Mouse (Mus musculus) lung, embryonic 14.5 days (tissue): Measurements from ENCODE around the gene Itih5. TPM values are rescaled to one million over a fixed set of nuclear protein-coding genes. Genes with fewer than 3 reads are reported as not detected.

ENCODE experiments used
- ATAC-seq: fragments of 200-750 bp; cut with Nextera tagmentation; 2 replicates; pipeline ENCODE4 v1.8.0; 2017; ENCODE audit warnings: mild to moderate bottlenecking, moderate TSS enrichment, moderate library complexity; ENCODE audit not compliant: insufficient read depth
- DNase-seq: peaks from one replicate; pipeline ENCODE4 v3.0.0-alpha.2; 2015
- H3K27ac ChIP-seq: fragments of 300-500 bp; sonication (generic); 2 replicates; pipeline ENCODE4 v1.5.1; 2014; ENCODE audit warnings: low read depth, mild to moderate bottlenecking, moderate library complexity
- H3K27me3 ChIP-seq: fragments of 300-500 bp; sonication (generic); 2 replicates; pipeline ENCODE4 v1.6.1; 2014; ENCODE audit warnings: low read length, control low read depth; ENCODE audit not compliant: insufficient read depth
- H3K36me3 ChIP-seq: fragments of 300-500 bp; sonication (generic); 2 replicates; pipeline ENCODE4 v1.6.1; 2014; ENCODE audit warnings: control low read depth; ENCODE audit not compliant: insufficient read depth
- H3K4me1 ChIP-seq: fragments of 300-500 bp; sonication (generic); 2 replicates; pipeline ENCODE4 v1.6.1; 2014; ENCODE audit warnings: antibody characterized with exemption, control low read depth; ENCODE audit not compliant: insufficient read depth
- H3K4me2 ChIP-seq: fragments of 300-500 bp; sonication (generic); 2 replicates; pipeline ENCODE4 v1.6.1; 2014; ENCODE audit warnings: mild to moderate bottlenecking
- H3K4me3 ChIP-seq: fragments of 300-500 bp; sonication (generic); 2 replicates; pipeline ENCODE4 v1.5.1; 2014; ENCODE audit warnings: low read depth, low read length
- H3K9ac ChIP-seq: fragments of 300-500 bp; sonication (generic); 2 replicates; pipeline ENCODE4 v1.6.1; 2014
- H3K9me3 ChIP-seq: fragments of 300-500 bp; sonication (generic); 2 replicates; pipeline ENCODE4 v1.6.1; 2016; ENCODE audit warnings: low read depth, low read length, control low read depth
- CTCF ChIP-seq: IDR thresholded peaks from 2 replicates; pipeline ENCODE4 v1.5.1; 2016; ENCODE audit warnings: antibody characterized with exemption, low read depth
- WGBS: fragments of 180-500 bp; shearing (Covaris S2); extraction: QIAGEN DNeasy Blood & Tissue Kit; methylation state at CpG from one replicate; pipeline ENCODE4 v1.1.7; 2014; 5-methylcytosine and 5-hydroxymethylcytosine counted together
- polyA plus RNA-seq: library from polyadenylated mRNA; unstranded; fragments of >200 nt; fragmentation: Nextera tagmentation; extraction: Ambion mirVana; gene quantifications from 2 replicates; pipeline ENCODE4 v1.2.1, GENCODE M21; 2014

Gene Itih5
- polyA plus RNA-seq, 1 experiment from 2014 or later: 4.1 TPM

GRCm38 (mm10) chr2:10260109-10260508 is 106.7 kb downstream of the Itih5 start:
- H3K27me3 ChIP-seq: no peaks in the 10 kb centered on the region
- no peak for ATAC-seq
- 61% methylated on average over 5 of the region's 5 CpGs for WGBS
- no peaks in the 10 kb centered on the region for H3K36me3 ChIP-seq
- TF ChIP-seq CTCF: no peak
- no peak overlapping the region for H3K4me3 ChIP-seq
- DNase-seq: no peak
- no peak overlapping the region for H3K9ac ChIP-seq
- H3K4me1 ChIP-seq: no peaks in the 10 kb centered on the region
- no peak overlapping the region for H3K27ac ChIP-seq
- no peaks in the 10 kb centered on the region for H3K9me3 ChIP-seq
- no peak overlapping the region for H3K4me2 ChIP-seq

- TF ChIP-seq CTCF: no peak
- no peak overlapping the region for H3K4me2 ChIP-seq
- WGBS: 54% methylated on average over 5 of the region's 5 CpGs
Observed at GRCm38 (mm10) chr2:10261337-10261736, 108.0 kb downstream of the Itih5 start.

DNA sequence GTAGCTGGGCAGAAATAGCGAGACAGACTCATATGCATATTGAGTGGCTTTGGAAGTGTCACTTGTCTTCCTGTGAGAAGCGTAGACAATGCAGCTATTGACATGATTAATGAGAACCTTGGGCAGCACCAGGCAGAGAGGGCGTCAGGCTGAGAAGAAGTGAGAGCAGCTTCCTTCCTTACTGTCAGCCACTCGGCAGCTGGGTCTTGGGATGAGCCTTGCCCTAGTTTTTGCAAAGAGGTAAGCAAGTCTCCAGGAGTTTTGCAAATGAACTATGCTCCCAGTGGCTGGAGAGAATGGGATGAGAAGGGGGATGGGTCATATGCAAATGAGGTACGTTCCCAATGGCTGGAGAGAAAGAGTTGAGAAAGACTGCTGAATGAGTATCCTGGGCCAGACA is 109.4 kb downstream of the Itih5 start:
- ATAC-seq (peak; percentile 31; the same call in 1 of the 2 replicates), DNase-seq (peak; percentile 34)
- H3K9me3 ChIP-seq: no peaks in the 10 kb centered on the region
- TF ChIP-seq CTCF: no peak
- no peak overlapping the region for H3K4me3 ChIP-seq
- no peaks in the 10 kb centered on the region for H3K27me3 ChIP-seq
- no peak overlapping the region for H3K9ac ChIP-seq
- H3K36me3 ChIP-seq: no peaks in the 10 kb centered on the region
- no peak overlapping the region for H3K27ac ChIP-seq
- no peak overlapping the region for H3K4me2 ChIP-seq
- 13% methylated on average over 5 of the region's 5 CpGs for WGBS
- no peaks in the 10 kb centered on the region for H3K4me1 ChIP-seq

More at GRCm38 (mm10) chr2:10261337-10261736, 108.0 kb downstream of the Itih5 start:
- peak; percentile 7 for DNase-seq
- Histone ChIP-seq H3K9ac (no peak overlapping the region), H3K27me3 (no peaks in the 10 kb centered on the region), H3K9me3 (no peaks in the 10 kb centered on the region), H3K27ac (no peak overlapping the region), H3K4me1 (no peaks in the 10 kb centered on the region), H3K36me3 (no peaks in the 10 kb centered on the region), H3K4me3 (no peak overlapping the region)
- no peak for ATAC-seq

DNA sequence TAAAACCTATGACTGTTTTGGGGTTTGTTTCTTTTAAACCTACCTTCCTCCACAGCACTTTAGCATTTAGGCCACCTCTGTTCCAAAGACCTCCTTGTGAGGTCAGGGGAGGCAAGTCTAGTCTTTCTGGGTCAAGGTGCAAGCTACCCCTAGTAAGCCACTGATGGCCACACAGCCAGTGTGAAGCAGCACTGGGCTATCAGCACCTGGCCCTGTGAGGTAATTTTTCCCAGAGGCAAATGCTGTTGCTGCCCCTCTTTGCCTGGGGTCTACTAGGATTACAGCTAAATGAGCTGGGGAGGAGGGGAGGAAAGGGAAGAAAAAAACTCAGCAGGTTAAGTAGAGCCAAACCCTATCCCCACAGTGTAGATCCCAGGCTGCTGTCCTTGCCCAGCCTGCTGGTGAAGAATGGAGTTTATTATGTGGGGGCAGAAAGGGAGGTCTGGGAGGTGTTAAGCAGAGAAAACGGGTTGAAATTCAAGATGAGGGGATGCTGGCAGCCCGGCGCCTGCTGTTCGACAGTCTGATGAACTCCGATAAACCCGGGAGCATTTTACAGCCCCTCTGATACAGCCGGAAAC is 110.6 kb downstream of the Itih5 start:
- H3K27me3 ChIP-seq: no peaks in the 10 kb centered on the region
- H3K36me3 ChIP-seq: no peaks in the 10 kb centered on the region
- H3K9ac ChIP-seq: no peak overlapping the region
- WGBS: 59% methylated on average over 7 of the region's 7 CpGs
- no peak for TF ChIP-seq CTCF
- no peak overlapping the region for H3K27ac ChIP-seq
- H3K4me1 ChIP-seq: no peaks in the 10 kb centered on the region
- ATAC-seq (no peak), DNase-seq (no peak)
- no peaks in the 10 kb centered on the region for H3K9me3 ChIP-seq
- no peak overlapping the region for H3K4me3 ChIP-seq
- no peak overlapping the region for H3K4me2 ChIP-seq

GRCm38 (mm10) chr2:10265881-10266280 is 112.5 kb downstream of the Itih5 start:
- no peak overlapping the region for H3K27ac ChIP-seq
- 67% methylated on average over 5 of the region's 5 CpGs for WGBS
- no peaks in the 10 kb centered on the region for H3K27me3 ChIP-seq

GRCm38 (mm10) chr2:10272604-10273115 is 119.3 kb downstream of the Itih5 start:
- DNase-seq: no peak
- WGBS: 72% methylated on average over 9 of the region's 9 CpGs
- no peak overlapping the region for H3K27ac ChIP-seq
- H3K9me3 ChIP-seq: no peaks in the 10 kb centered on the region
- H3K9ac ChIP-seq: no peak overlapping the region
- no peak for TF ChIP-seq CTCF
- H3K4me3 ChIP-seq: no peak overlapping the region
- no peaks in the 10 kb centered on the region for H3K36me3 ChIP-seq
- no peaks in the 10 kb centered on the region for H3K4me1 ChIP-seq
- H3K27me3 ChIP-seq: no peaks in the 10 kb centered on the region
- H3K4me2 ChIP-seq: no peak overlapping the region
- no peak for ATAC-seq

More at GRCm38 (mm10) chr2:10265881-10266280, 112.5 kb downstream of the Itih5 start:
- no peaks in the 10 kb centered on the region for H3K36me3 ChIP-seq
- no peak overlapping the region for H3K9ac ChIP-seq
- no peak overlapping the region for H3K4me2 ChIP-seq
- no peak for ATAC-seq
- no peaks in the 10 kb centered on the region for H3K4me1 ChIP-seq
- no peak overlapping the region for H3K4me3 ChIP-seq
- DNase-seq: no peak
- no peaks in the 10 kb centered on the region for H3K9me3 ChIP-seq
- no peak for TF ChIP-seq CTCF

DNA sequence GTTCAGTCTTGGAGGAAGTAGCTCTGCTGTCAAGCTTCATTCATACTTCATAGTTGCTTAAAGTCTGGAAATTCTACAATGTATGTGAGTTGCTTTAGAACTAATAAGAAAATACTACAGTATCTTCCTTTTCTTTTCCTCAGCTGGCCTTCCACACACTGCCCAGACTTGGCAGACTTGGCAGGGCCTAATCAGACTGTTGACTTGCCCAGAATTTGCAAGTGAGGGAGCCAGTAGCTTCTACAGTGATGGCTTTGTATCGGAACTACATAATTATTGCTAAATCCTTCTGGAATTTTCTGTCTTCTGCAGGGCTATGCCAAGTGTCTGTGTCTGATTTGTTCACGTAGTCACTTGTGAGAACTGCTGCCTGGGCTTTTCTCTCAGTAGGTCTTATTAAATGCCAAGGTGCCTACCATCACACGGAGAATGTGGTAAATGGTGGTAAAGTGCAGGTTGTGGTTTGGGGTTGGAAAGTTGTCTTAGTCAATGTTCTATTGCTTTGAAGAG is 120.2 kb downstream of the Itih5 start:
- H3K4me3 ChIP-seq: no peak overlapping the region
- WGBS: 90% methylated on average over 3 of the region's 3 CpGs
- no peaks in the 10 kb centered on the region for H3K36me3 ChIP-seq
- ATAC-seq: no peak
- no peak overlapping the region for H3K9ac ChIP-seq
- no peaks in the 10 kb centered on the region for H3K9me3 ChIP-seq
- H3K4me1 ChIP-seq: no peaks in the 10 kb centered on the region
- no peak overlapping the region for H3K27ac ChIP-seq
- no peak overlapping the region for H3K4me2 ChIP-seq
- DNase-seq: no peak
- no peak for TF ChIP-seq CTCF
- no peaks in the 10 kb centered on the region for H3K27me3 ChIP-seq
